Mouse (Mus musculus) left cerebral cortex, postnatal 4 days (tissue): ENCODE data around the gene Aqp7. TPM values are rescaled to one million over a fixed set of nuclear protein-coding genes. Genes with fewer than 3 reads are reported as not detected.

Source experiments
- DNase-seq: peaks from one replicate; pipeline ENCODE4 v3.0.0-alpha.2; 2022
- intact Hi-C: fragments of 180-260 bp; cut with DNase I; formaldehyde crosslinking; loops from one replicate; pipeline ENCODE4 v1.15.1; 2025
- microRNA-seq: library from miRNA; unstranded; fragments of <30 nt; microRNA quantifications from one replicate; pipeline ENCODE4 v1.2.0, GENCODE M21; 2022
- total RNA-seq, 2 experiments: library from RNA; stranded (reverse); gene quantifications; 2 replicates each; pipeline ENCODE4 v1.2.3; 2021

Gene Aqp7
- total RNA-seq, 2 experiments from 2014 or later: not detected

- intact Hi-C loops: no loop called here
- DNase-seq: no peak
Measured at GRCm38 (mm10) chr4:41013351-41013750, 34.6 kb downstream of the Aqp7 start.

- DNase-seq: no peak
- intact Hi-C loops: no loop called here
Measured at GRCm38 (mm10) chr4:41000842-41001639, 46.9 kb downstream of the Aqp7 start.

GRCm38 (mm10) chr4:41000271-41000670, 47.7 kb downstream of the Aqp7 start:
- DNase-seq: no peak
- intact Hi-C loops: no loop called here

- no peak for DNase-seq
- intact Hi-C loops: loop anchor here (5.0 kb wide), 1 partner anchor 219 kb away; no protein-coding TSS in a partner anchor
Measured at GRCm38 (mm10) chr4:40997916-40998315, 50.0 kb downstream of the Aqp7 start.

GRCm38 (mm10) chr4:40996302-40996701, 51.6 kb downstream of the Aqp7 start:
- DNase-seq: no peak
- intact Hi-C loops: loop anchor here (5.0 kb wide), 1 partner anchor 221 kb away; no protein-coding TSS in a partner anchor

GRCm38 (mm10) chr4:40989633-40990032, 58.3 kb downstream of the Aqp7 start:
- intact Hi-C loops: no loop called here

GRCm38 (mm10) chr4:40983686-40984085, 64.3 kb downstream of the Aqp7 start:
- no peak for DNase-seq
- intact Hi-C loops: no loop called here

More at GRCm38 (mm10) chr4:40989633-40990032, 58.3 kb downstream of the Aqp7 start:
- DNase-seq: no peak

Small RNA genes within 50 kb of the gene (microRNA-seq; reads per million reads assigned to microRNA genes)
- gene Mir3094: 1.5 reads per million

Other genes starting within 250 kb of the Aqp7 start
- 1 to 10 TPM; 6.7 TPM for gene B4galt1, start 194.1 kb downstream of the Aqp7 start, total RNA-seq
- gene Spink4, start 128.1 kb downstream of the Aqp7 start, total RNA-seq: not detected
- gene Bag1, start 99.8 kb downstream of the Aqp7 start, total RNA-seq: 100 to 1,000 TPM; 152 to 153 TPM
- gene Chmp5, start 99.7 kb downstream of the Aqp7 start, total RNA-seq: 10 to 100 TPM; 69.7 to 70.1 TPM
- gene Nfx1, start 77.2 kb downstream of the Aqp7 start, total RNA-seq: 10 to 100 TPM; 75.3 to 77.0 TPM
- gene Aqp3, start 50.0 kb upstream of the Aqp7 start, total RNA-seq: under 1 TPM in 1 of 2 experiments, not detected in 1; 0.20 TPM
- gene Nol6, start 76.3 kb upstream of the Aqp7 start, total RNA-seq: 10 to 100 TPM; 83.6 to 85.6 TPM
- gene Ube2r2, start 87.6 kb upstream of the Aqp7 start, total RNA-seq: 100 to 1,000 TPM; 101 to 103 TPM
- gene Ubap2, start 227.0 kb upstream of the Aqp7 start, total RNA-seq: 10 to 100 TPM; 77.8 to 78.2 TPM